Mouse (Mus musculus): ENCODE data around the gene Gm8906. TPM values are rescaled to one million over a fixed set of nuclear protein-coding genes. Genes with fewer than 3 reads are reported as not detected.
"Not testable (repeated sequence)": the region's sequence is repeated elsewhere in the genome, so short reads cannot be mapped to it uniquely, and the experiment has no call there.

Gm8906 gene
- not detected in 2 replicates for polyA plus RNA-seq (2014; fragmentation: Nextera tagmentation; extraction: Ambion mirVana)

GRCm38 (mm10) chr5:11502385-11502784, at the start of gene Gm8906:
TSS of gene Gm8906 (plus strand) at chr5:11502685.
- DNase-seq (ENCODE audit: low spot score): not testable (repeated sequence)

More at GRCm38 (mm10) chr5:11502385-11502784, at the start of gene Gm8906:
- not testable (repeated sequence) for H3K4me3 ChIP-seq (ENCODE audit: low read depth, low read length); H3K27me3 ChIP-seq (ENCODE audit: control insufficient read depth, insufficient read depth, low read length); ATAC-seq (ENCODE audit: insufficient number of reproducible peaks, low FRiP score, low TSS enrichment, low read depth); H3K9me3 ChIP-seq (ENCODE audit: control insufficient read depth, low read length); H3K36me3 ChIP-seq (ENCODE audit: control insufficient read depth, insufficient read depth, low read length); H3K27ac ChIP-seq (replicated peaks; ENCODE audit: low read depth, low read length); H3K9ac ChIP-seq (ENCODE audit: low read length); H3K4me2 ChIP-seq (ENCODE audit: low read depth, severe bottlenecking); H3K4me1 ChIP-seq (ENCODE audit: control insufficient read depth, insufficient read depth, low read length)
- WGBS: 46% methylated on average over 2 of the region's 3 CpGs

Other genes with a start within 250 kb of the Gm8906 start
- not detected in 2 replicates for gene Gm8890, start 246.7 kb upstream of the Gm8906 start, polyA plus RNA-seq (2014; fragmentation: Nextera tagmentation; extraction: Ambion mirVana)
- gene Speer1, start 161.2 kb upstream of the Gm8906 start, polyA plus RNA-seq (2014; fragmentation: Nextera tagmentation; extraction: Ambion mirVana): not detected in 2 replicates
- not detected in 2 replicates for gene Gm8897, start 86.3 kb upstream of the Gm8906 start, polyA plus RNA-seq (2014; fragmentation: Nextera tagmentation; extraction: Ambion mirVana)
- not detected in 2 replicates for gene Gm6460, start 92.2 kb downstream of the Gm8906 start, polyA plus RNA-seq (2014; fragmentation: Nextera tagmentation; extraction: Ambion mirVana)
- gene Gm8922, start 179.3 kb downstream of the Gm8906 start, polyA plus RNA-seq (2014; fragmentation: Nextera tagmentation; extraction: Ambion mirVana): not detected in 2 replicates

Data from limb, embryonic 11.5 days (tissue).